Mouse (Mus musculus) MEL (cell line): ENCODE data around the gene Uqcc3. TPM values are rescaled to one million over a fixed set of nuclear protein-coding genes. Genes with fewer than 3 reads are reported as not detected.

ENCODE experiments used
- DNase-seq: peaks from one replicate; pipeline ENCODE4 v3.0.0; 2011; ENCODE audit warnings: low read depth, low spot score
- H3K27ac ChIP-seq: 2 replicates; pipeline ENCODE4 v1.5.1; 2012; ENCODE audit warnings: low read depth, mild to moderate bottlenecking, control low read depth, low read length, moderate library complexity; ENCODE audit not compliant: control insufficient read depth
- H3K27me3 ChIP-seq, 2 experiments: fragments of 150-350 bp in 1 of 2; sonication (generic) in 1 of 2; 2 replicates each; pipeline ENCODE4 v1.6.1; 2012; ENCODE audit warnings: low read length in 2 of 2, mild to moderate bottlenecking in 2 of 2, improper control_type of control experiment in 1 of 2, moderate library complexity in 1 of 2; ENCODE audit not compliant: insufficient read depth in 2 of 2, control insufficient read depth in 1 of 2
- H3K36me3 ChIP-seq, 2 experiments: 2 replicates each; pipeline ENCODE4 v1.6.1; 2012 to 2014; ENCODE audit warnings: low read length in 2 of 2, improper control_type of control experiment in 1 of 2, inconsistent platforms in 1 of 2, mild to moderate bottlenecking in 1 of 2; ENCODE audit not compliant: insufficient read depth in 2 of 2, control insufficient read depth in 1 of 2
- H3K4me1 ChIP-seq, 2 experiments: fragments of 150-350 bp in 1 of 2; sonication (generic) in 1 of 2; 2 replicates each; pipeline ENCODE4 v1.6.1; 2012; ENCODE audit warnings: low read length in 2 of 2, improper control_type of control experiment in 1 of 2, mild to moderate bottlenecking in 1 of 2; ENCODE audit not compliant: insufficient read depth in 2 of 2, control insufficient read depth in 1 of 2
- H3K4me3 ChIP-seq, 2 experiments: fragments of 150-350 bp in 1 of 2; sonication (generic) in 1 of 2; 2 replicates each; pipeline ENCODE4 v1.5.1; 2012; ENCODE audit warnings: low read depth in 2 of 2, low read length in 2 of 2, mild to moderate bottlenecking in 2 of 2, moderate library complexity in 2 of 2, control low read depth in 1 of 2, improper control_type of control experiment in 1 of 2; ENCODE audit not compliant: control insufficient read depth in 1 of 2, insufficient read depth in 1 of 2
- H3K79me2 ChIP-seq: 2 replicates; pipeline ENCODE4 v1.6.1; 2012; ENCODE audit warnings: mild to moderate bottlenecking, low read length, moderate library complexity; ENCODE audit not compliant: control insufficient read depth, poor library complexity, insufficient read depth
- H3K9ac ChIP-seq: 2 replicates; pipeline ENCODE4 v1.6.1; 2012; ENCODE audit warnings: low read depth, mild to moderate bottlenecking, control low read depth, low read length, moderate library complexity; ENCODE audit not compliant: control insufficient read depth, poor library complexity, severe bottlenecking
- H3K9me3 ChIP-seq: fragments of 150-350 bp; sonication (generic); replicated peaks from 2 replicates; pipeline ENCODE4 v1.6.1; 2012; ENCODE audit warnings: mild to moderate bottlenecking, low read length, improper control_type of control experiment, moderate library complexity; ENCODE audit not compliant: insufficient read depth
- BHLHE40 ChIP-seq: IDR thresholded peaks from 2 replicates; pipeline ENCODE4 v1.6.1; 2012; ENCODE audit warnings: low read depth, mild to moderate bottlenecking, inconsistent platforms, low read length, improper control_type of control experiment, borderline replicate concordance
- CHD1 ChIP-seq: IDR thresholded peaks from 2 replicates; pipeline ENCODE4 v1.6.1; 2012; ENCODE audit warnings: low read depth, mild to moderate bottlenecking, inconsistent platforms, low read length, improper control_type of control experiment
- CHD2 ChIP-seq: IDR thresholded peaks from 2 replicates; pipeline ENCODE4 v1.6.1; 2011; ENCODE audit warnings: low read length, improper control_type of control experiment
- CTCF ChIP-seq, 3 experiments: IDR thresholded peaks in 2 of 3; conservative IDR thresholded peaks in 1 of 3; 2 replicates each; pipeline ENCODE4 v1.5.1; 2011 to 2012; ENCODE audit warnings: low read length in 3 of 3, low read depth in 2 of 3, mild to moderate bottlenecking in 2 of 3, improper control_type of control experiment in 1 of 3, inconsistent platforms in 1 of 3, mixed read lengths in 1 of 3, moderate library complexity in 1 of 3; ENCODE audit not compliant: control insufficient read depth in 1 of 3, insufficient read depth in 1 of 3, poor library complexity in 1 of 3, severe bottlenecking in 1 of 3
- ELF1 ChIP-seq: IDR thresholded peaks from 2 replicates; pipeline ENCODE4 v1.6.1; 2014; ENCODE audit warnings: low read depth, mild to moderate bottlenecking, inconsistent platforms, low read length, improper control_type of control experiment, moderate library complexity
- EP300 ChIP-seq, 2 experiments: IDR thresholded peaks; 2 replicates each; pipeline ENCODE4 v1.6.1; 2011; ENCODE audit warnings: improper control_type of control experiment in 2 of 2, low read length in 2 of 2, low read depth in 1 of 2, mild to moderate bottlenecking in 1 of 2
- ETS1 ChIP-seq: IDR thresholded peaks from 2 replicates; pipeline ENCODE4 v1.6.1; 2012; ENCODE audit warnings: low read depth, mild to moderate bottlenecking, inconsistent platforms, low read length, improper control_type of control experiment, moderate library complexity
- GABPA ChIP-seq: IDR thresholded peaks from 2 replicates; pipeline ENCODE4 v1.6.1; 2012; ENCODE audit warnings: low read depth, mild to moderate bottlenecking, inconsistent platforms, low read length, improper control_type of control experiment, moderate library complexity
- GATA1 ChIP-seq: IDR thresholded peaks from 2 replicates; pipeline ENCODE4 v1.6.1; 2011; ENCODE audit warnings: low read depth, low read length, improper control_type of control experiment
- HCFC1 ChIP-seq: IDR thresholded peaks from 2 replicates; pipeline ENCODE4 v1.6.1; 2012; ENCODE audit warnings: low read depth, mild to moderate bottlenecking, inconsistent platforms, low read length, improper control_type of control experiment, moderate library complexity
- JUND ChIP-seq: IDR thresholded peaks from 2 replicates; pipeline ENCODE4 v1.6.1; 2011; ENCODE audit warnings: low read depth, mild to moderate bottlenecking, improper control_type of control experiment, low read length
- KAT2A ChIP-seq: conservative IDR thresholded peaks from 2 replicates; pipeline ENCODE4 v1.6.1; 2012; ENCODE audit warnings: low read depth, low read length, improper control_type of control experiment, inconsistent platforms
- MAX ChIP-seq: IDR thresholded peaks from 2 replicates; pipeline ENCODE4 v1.6.1; 2011; ENCODE audit warnings: low read length, improper control_type of control experiment
- MAZ ChIP-seq: IDR thresholded peaks from 2 replicates; pipeline ENCODE4 v1.6.1; 2012; ENCODE audit warnings: low read depth, mild to moderate bottlenecking, inconsistent platforms, low read length, improper control_type of control experiment
- MEF2A ChIP-seq: IDR thresholded peaks from 2 replicates; pipeline ENCODE4 v1.6.1; 2014; ENCODE audit warnings: low read depth, mild to moderate bottlenecking, inconsistent platforms, low read length, improper control_type of control experiment; ENCODE audit not compliant: poor library complexity, insufficient replicate concordance, severe bottlenecking; ENCODE audit errors: extremely low read depth
- MXI1 ChIP-seq: IDR thresholded peaks from 2 replicates; pipeline ENCODE4 v1.6.1; 2011; ENCODE audit warnings: mild to moderate bottlenecking, low read depth, low read length, improper control_type of control experiment
- MYB ChIP-seq: IDR thresholded peaks from 2 replicates; pipeline ENCODE4 v1.6.1; 2011; ENCODE audit warnings: mild to moderate bottlenecking, low read depth, low read length, improper control_type of control experiment
- MYC ChIP-seq: IDR thresholded peaks from 2 replicates; pipeline ENCODE4 v1.6.1; 2011; ENCODE audit warnings: low read depth, mild to moderate bottlenecking, low read length, improper control_type of control experiment, moderate library complexity
- NELFE ChIP-seq: IDR thresholded peaks from 2 replicates; pipeline ENCODE4 v1.6.1; 2011; ENCODE audit warnings: low read depth, low read length, improper control_type of control experiment
- NRF1 ChIP-seq: IDR thresholded peaks from 2 replicates; pipeline ENCODE4 v1.6.1; 2014; ENCODE audit warnings: low read depth, mild to moderate bottlenecking, inconsistent platforms, low read length, improper control_type of control experiment, moderate library complexity; ENCODE audit not compliant: poor library complexity, insufficient read depth, severe bottlenecking
- POLR2A ChIP-seq, 2 experiments: IDR thresholded peaks; 2 replicates each; pipeline ENCODE4 v1.6.1; 2011 to 2012; ENCODE audit warnings: low read length in 2 of 2, mild to moderate bottlenecking in 2 of 2, control low read depth in 1 of 2, improper control_type of control experiment in 1 of 2, low read depth in 1 of 2, moderate library complexity in 1 of 2; ENCODE audit not compliant: control insufficient read depth in 1 of 2, insufficient read depth in 1 of 2, poor library complexity in 1 of 2
- POLR2AphosphoS2 ChIP-seq: IDR thresholded peaks from 2 replicates; pipeline ENCODE4 v1.6.1; 2011; ENCODE audit warnings: low read length, improper control_type of control experiment
- POLR2AphosphoS5 ChIP-seq: IDR thresholded peaks from 2 replicates; pipeline ENCODE4 v1.6.1; 2012; ENCODE audit warnings: low read depth, borderline replicate concordance, mild to moderate bottlenecking, inconsistent platforms, low read length, moderate library complexity, mixed read lengths
- RCOR1 ChIP-seq: IDR thresholded peaks from 2 replicates; pipeline ENCODE4 v1.6.1; 2012; ENCODE audit warnings: low read depth, mild to moderate bottlenecking, inconsistent platforms, low read length, improper control_type of control experiment
- SIN3A ChIP-seq: IDR thresholded peaks from 2 replicates; pipeline ENCODE4 v1.6.1; 2012; ENCODE audit warnings: low read length, improper control_type of control experiment, inconsistent platforms
- SMC3 ChIP-seq: IDR thresholded peaks from 2 replicates; pipeline ENCODE4 v1.6.1; 2011; ENCODE audit warnings: low read depth, low read length, improper control_type of control experiment
- TAL1 ChIP-seq: IDR thresholded peaks from 2 replicates; pipeline ENCODE4 v1.6.1; 2012; ENCODE audit warnings: mild to moderate bottlenecking, inconsistent platforms, low read length, moderate library complexity, mixed read lengths
- TBP ChIP-seq: IDR thresholded peaks from 2 replicates; pipeline ENCODE4 v1.8.0; 2011; ENCODE audit warnings: low read depth, low read length, improper control_type of control experiment
- TCF12 ChIP-seq: IDR thresholded peaks from 2 replicates; pipeline ENCODE4 v1.6.1; 2014; ENCODE audit warnings: low read depth, mild to moderate bottlenecking, inconsistent platforms, low read length, improper control_type of control experiment, moderate library complexity
- UBTF ChIP-seq: IDR thresholded peaks from 2 replicates; pipeline ENCODE4 v1.6.1; 2012; ENCODE audit warnings: low read depth, mild to moderate bottlenecking, inconsistent platforms, low read length, improper control_type of control experiment, moderate library complexity, borderline replicate concordance; ENCODE audit not compliant: insufficient read depth
- USF1 ChIP-seq: IDR thresholded peaks from 2 replicates; pipeline ENCODE4 v1.6.1; 2014; ENCODE audit warnings: low read depth, mild to moderate bottlenecking, inconsistent platforms, low read length, improper control_type of control experiment, moderate library complexity
- USF2 ChIP-seq, 2 experiments: IDR thresholded peaks; 2 replicates each; pipeline ENCODE4 v1.6.1; 2011 to 2012; ENCODE audit warnings: improper control_type of control experiment in 2 of 2, low read length in 2 of 2, borderline replicate concordance in 1 of 2, inconsistent platforms in 1 of 2, low read depth in 1 of 2, mild to moderate bottlenecking in 1 of 2; ENCODE audit not compliant: insufficient read depth in 1 of 2
- ZKSCAN1 ChIP-seq: IDR thresholded peaks from 2 replicates; pipeline ENCODE4 v1.6.1; 2012; ENCODE audit warnings: low read depth, mild to moderate bottlenecking, inconsistent platforms, low read length, improper control_type of control experiment, moderate library complexity
- ZMIZ1 ChIP-seq: IDR thresholded peaks from 2 replicates; pipeline ENCODE4 v1.6.1; 2012; ENCODE audit warnings: low read depth, mild to moderate bottlenecking, inconsistent platforms, low read length, improper control_type of control experiment, moderate library complexity
- ZNF384 ChIP-seq: IDR thresholded peaks from 2 replicates; pipeline ENCODE4 v1.6.1; 2012; ENCODE audit warnings: low read depth, mild to moderate bottlenecking, inconsistent platforms, low read length, improper control_type of control experiment
- polyA plus RNA-seq, 2 experiments: library from polyadenylated mRNA; stranded (reverse) in 1 of 2; unstranded in 1 of 2; fragments of >175 nt in 1 of 2; fragments of >200 nt in 1 of 2; gene quantifications; 2 replicates each; pipeline versions ENCODE4 v1.2.1 to v1.2.4; 2012; ENCODE audit warnings: low replicate concordance in 2 of 2, low read depth in 1 of 2; ENCODE audit not compliant: insufficient read length in 2 of 2, insufficient read depth in 1 of 2, missing spikeins in 1 of 2
- total RNA-seq: library from RNA; depleted of rRNA; stranded (reverse); fragments of 300-350 nt; gene quantifications from 2 replicates; pipeline ENCODE4 v1.2.3, GENCODE M21; 2012; rRNA removed

Gene Uqcc3
- total RNA-seq: 46.3 and 49.4 TPM in 2 replicates
- polyA plus RNA-seq: 10 to 100 TPM in 1 of 2 experiments, not detected in 1; 55.0 TPM

GRCm38 (mm10) chr19:8880311-8881033 is at the start of gene Uqcc3:
Gene Uqcc3, minus strand, starts transcription at chr19:8880923.
- H3K4me1 ChIP-seq: 0 out of 4 replicates have a peak, but pooled peaks cover 0 to 2% of the 10 kb centered on the region in 2 experiments
- peaks cover 7% of the 10 kb centered on the region for H3K79me2 ChIP-seq
- peak within 1 kb of the TSS; percentile 79 for H3K9ac ChIP-seq
- H3K4me3 ChIP-seq: peak within 1 kb of the TSS; percentile 77 to 82
- H3K36me3 ChIP-seq: peaks cover 0 to 6% of the 10 kb centered on the region in 2 experiments
- H3K27me3 ChIP-seq: no peaks in the 10 kb centered on the region
- DNase-seq: peak; percentile 95
- H3K27ac ChIP-seq: peak within 1 kb of the TSS; percentile 51
- H3K9me3 ChIP-seq: no peaks in the 10 kb centered on the region
- TF ChIP-seq MYC: peak; percentile 99
- TF ChIP-seq MEF2A: peak; percentile 49; the same call in 1 of the 2 replicates
- no peak for TF ChIP-seq POLR2AphosphoS5
- peak; percentile 99 for TF ChIP-seq BHLHE40
- peak; percentile 83 for TF ChIP-seq USF1
- peak; percentile 95 for TF ChIP-seq MAZ
- TF ChIP-seq UBTF: 0 out of 2 replicates have a peak, but pooled peaks have one; percentile 18
- TF ChIP-seq SIN3A: peak; percentile 100
- peak; percentile 100 for TF ChIP-seq MXI1
- TF ChIP-seq ETS1: peak; percentile 81
- TF ChIP-seq MYB: no peak
- peak; percentile 14; the same call in 1 of the 2 replicates for TF ChIP-seq RCOR1
- TF ChIP-seq POLR2A (IDR thresholded peaks at IDR 0.05; ENCODE audit: control insufficient read depth in 1 of 2, insufficient read depth in 1 of 2, low read depth in 1 of 2, low read length in 2 of 2, poor library complexity in 1 of 2): peak; percentile 83 to 93
- no peak for TF ChIP-seq JUND
- TF ChIP-seq CHD1: peak; percentile 50; the same call in 1 of the 2 replicates
- peak; percentile 71 for TF ChIP-seq ELF1
- TF ChIP-seq MAX: peak; percentile 99
- TF ChIP-seq ZNF384: peak; percentile 96
- TF ChIP-seq GATA1: no peak
- TF ChIP-seq HCFC1: peak; percentile 92
- no peak for TF ChIP-seq USF2 (IDR thresholded peaks at IDR 0.05; ENCODE audit: borderline replicate concordance in 1 of 2, insufficient read depth in 1 of 2, low read depth in 1 of 2, low read length in 2 of 2)
- peak; percentile 79; the same call in 1 of the 2 replicates for TF ChIP-seq ZMIZ1
- peak; percentile 74; the same call in 1 of the 2 replicates for TF ChIP-seq POLR2AphosphoS2
- no peak for TF ChIP-seq ZKSCAN1
- no peak; a peak in 2 of 4 replicates for TF ChIP-seq EP300 (IDR thresholded peaks at IDR 0.05; ENCODE audit: low read depth in 1 of 2, low read length in 2 of 2)
- peak; percentile 80 for TF ChIP-seq TCF12
- no peak for TF ChIP-seq CHD2
- peak; percentile 89 for TF ChIP-seq NELFE
- TF ChIP-seq TAL1: no peak
- peak; percentile 70; the same call in 1 of the 2 replicates for TF ChIP-seq GABPA
- no peak for TF ChIP-seq CTCF (IDR thresholded peaks at IDR 0.05 in 2 of 3, conservative IDR thresholded peaks at IDR 0.05 in 1 of 3; ENCODE audit: control insufficient read depth in 1 of 3, insufficient read depth in 1 of 3, low read depth in 2 of 3, low read length in 3 of 3, poor library complexity in 1 of 3, severe bottlenecking in 1 of 3)
- peak; percentile 94 for TF ChIP-seq TBP
- TF ChIP-seq KAT2A: peak; percentile 66; the same call in 1 of the 2 replicates
- TF ChIP-seq SMC3: no peak
- peak; percentile 43; the same call in 1 of the 2 replicates for TF ChIP-seq NRF1
